Mouse (Mus musculus) hindbrain, embryonic 16.5 days (tissue): Measurements from ENCODE around the gene Dlx3. TPM values are rescaled to one million over a fixed set of nuclear protein-coding genes. Genes with fewer than 3 reads are reported as not detected.
A peak's percentile ranks its signal among the peaks of the same experiment; 100 is the strongest.

Experiments used
- ATAC-seq: fragments of 200-750 bp; cut with Nextera tagmentation; 2 replicates; pipeline ENCODE4 v1.8.0; 2017; ENCODE audit warnings: moderate TSS enrichment, moderate library complexity
- H3K27ac ChIP-seq: fragments of 300-500 bp; sonication (generic); 2 replicates; pipeline ENCODE4 v1.5.1; 2014; ENCODE audit warnings: low read depth, mild to moderate bottlenecking, control low read depth, low read length, moderate library complexity
- H3K27me3 ChIP-seq: fragments of 300-500 bp; sonication (generic); replicated peaks from 2 replicates; pipeline ENCODE4 v1.6.1; 2014; ENCODE audit warnings: low read length; ENCODE audit not compliant: control insufficient read depth, insufficient read depth
- H3K36me3 ChIP-seq: fragments of 300-500 bp; sonication (generic); 2 replicates; pipeline ENCODE4 v1.6.1; 2014; ENCODE audit warnings: mild to moderate bottlenecking, low read length, moderate library complexity, mixed read lengths; ENCODE audit not compliant: control insufficient read depth, insufficient read depth
- H3K4me1 ChIP-seq: fragments of 300-500 bp; sonication (generic); 2 replicates; pipeline ENCODE4 v1.6.1; 2014; ENCODE audit warnings: low read depth, low read length; ENCODE audit not compliant: control insufficient read depth, insufficient read depth
- H3K4me2 ChIP-seq: fragments of 300-500 bp; sonication (generic); 2 replicates; pipeline ENCODE4 v1.6.1; 2014; ENCODE audit warnings: mild to moderate bottlenecking, low read length, control low read depth, moderate library complexity
- H3K4me3 ChIP-seq: fragments of 300-500 bp; sonication (generic); 2 replicates; pipeline ENCODE4 v1.5.1; 2014; ENCODE audit warnings: mild to moderate bottlenecking, low read length, control low read depth, moderate library complexity
- H3K9ac ChIP-seq: fragments of 300-500 bp; sonication (generic); 2 replicates; pipeline ENCODE4 v1.6.1; 2014; ENCODE audit warnings: low read depth, mild to moderate bottlenecking, control low read depth, low read length, moderate library complexity
- H3K9me3 ChIP-seq: fragments of 300-500 bp; sonication (generic); 2 replicates; pipeline ENCODE4 v1.6.1; 2014; ENCODE audit warnings: mild to moderate bottlenecking, low read length, moderate library complexity; ENCODE audit not compliant: control insufficient read depth
- WGBS: fragments of 180-500 bp; shearing (Covaris S2); extraction: QIAGEN DNeasy Blood & Tissue Kit; methylation state at CpG from one replicate; pipeline ENCODE4 v1.1.7; 2014; 5-methylcytosine and 5-hydroxymethylcytosine counted together
- polyA plus RNA-seq: library from polyadenylated mRNA; unstranded; fragments of >200 nt; fragmentation: Nextera tagmentation; extraction: Ambion mirVana; gene quantifications from 2 replicates; pipeline ENCODE4 v1.2.1, GENCODE M21; 2015

Dlx3 gene
- polyA plus RNA-seq, 1 experiment from 2014 or later, result 0.19 TPM

DNA sequence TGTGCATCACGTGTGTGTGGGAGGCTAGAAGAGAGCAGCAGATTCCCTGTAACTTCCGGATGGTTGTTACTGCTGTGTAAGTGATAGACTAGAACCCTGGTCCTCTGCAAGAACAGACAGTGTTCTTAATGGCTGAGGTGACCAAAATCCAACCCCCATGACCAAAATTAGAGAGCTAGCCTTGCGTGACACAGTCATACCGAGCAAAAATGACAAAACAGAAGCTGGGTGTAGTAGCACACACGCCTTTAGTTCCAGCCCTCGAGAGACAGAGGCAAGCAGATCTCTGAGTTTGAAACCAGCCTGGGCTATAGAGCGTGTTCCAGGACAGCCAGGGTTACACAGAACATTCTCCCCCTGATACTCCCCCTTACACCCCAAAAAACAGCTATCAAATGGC lies 9.8 kb upstream of the Dlx3 start:
- no peak overlapping the region for H3K9ac ChIP-seq
- H3K4me3 ChIP-seq, result no peak overlapping the region
- peaks cover 10% of the 10 kb centered on the region for H3K4me1 ChIP-seq
- H3K9me3 ChIP-seq, result no peaks in the 10 kb centered on the region
- H3K4me2 ChIP-seq, result no peak overlapping the region
- no peaks in the 10 kb centered on the region for H3K36me3 ChIP-seq
- no peak overlapping the region for H3K27ac ChIP-seq
- 85% methylated on average over 7 of the region's 7 CpGs for WGBS
- no peaks in the 10 kb centered on the region for H3K27me3 ChIP-seq
- no peak for ATAC-seq

DNA sequence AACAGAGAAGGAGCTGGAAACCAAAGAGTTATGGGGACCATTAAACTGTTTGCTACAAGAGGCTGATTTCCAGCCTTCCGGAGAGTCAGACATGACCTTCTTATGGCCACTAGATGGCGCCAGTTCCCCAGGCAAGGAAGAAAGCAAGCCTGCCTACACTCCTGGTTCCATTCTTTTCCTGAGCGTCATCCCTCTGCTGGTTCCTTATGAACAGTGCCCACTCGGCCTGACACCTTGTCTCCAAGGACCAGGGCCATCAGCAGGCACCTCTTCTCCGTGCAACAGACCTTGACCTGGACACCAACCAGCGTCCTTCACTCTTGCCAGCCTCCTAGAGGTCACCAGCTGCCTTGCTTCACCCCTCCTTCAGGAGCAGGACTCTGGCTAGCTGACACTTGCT lies 2.9 kb upstream of the Dlx3 start:
- no peak overlapping the region for H3K27ac ChIP-seq
- 2% methylated on average over 6 of the region's 6 CpGs for WGBS
- H3K9me3 ChIP-seq, result no peaks in the 10 kb centered on the region
- H3K36me3 ChIP-seq, result no peaks in the 10 kb centered on the region
- peak; percentile 84; the same call in 1 of the 2 replicates for ATAC-seq
- no peak overlapping the region for H3K4me3 ChIP-seq
- H3K4me1 ChIP-seq, result peaks cover 16% of the 10 kb centered on the region
- H3K9ac ChIP-seq, result no peak overlapping the region
- no peak overlapping the region for H3K4me2 ChIP-seq
- H3K27me3 ChIP-seq, result peaks cover 31% of the 10 kb centered on the region

DNA sequence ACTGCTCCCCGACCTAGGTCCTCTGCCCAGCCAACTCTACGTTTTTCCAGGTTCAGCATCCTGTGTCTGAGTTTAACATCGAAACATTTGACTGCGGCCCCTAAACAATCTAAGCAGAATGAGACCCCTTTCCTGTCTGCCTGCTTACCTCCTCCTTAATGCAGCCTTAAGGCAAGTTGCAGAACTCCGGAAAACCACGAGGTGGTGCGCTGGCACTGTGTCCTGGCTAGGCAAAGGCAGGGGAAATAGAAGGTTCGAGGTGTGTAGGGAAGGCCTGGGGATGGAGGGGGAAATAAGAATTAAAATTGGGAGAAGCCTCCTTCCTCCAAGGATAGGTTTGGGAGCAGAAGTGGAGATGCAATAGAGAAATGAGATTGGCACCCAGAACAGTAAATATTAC lies 1.4 kb upstream of the Dlx3 start:
- Histone ChIP-seq H3K9ac (no peak overlapping the region), H3K36me3 (no peaks in the 10 kb centered on the region), H3K4me2 (no peak overlapping the region), H3K27me3 (peaks cover 45% of the 10 kb centered on the region), H3K9me3 (no peaks in the 10 kb centered on the region), H3K4me1 (peaks cover 16% of the 10 kb centered on the region), H3K4me3 (no peak overlapping the region), H3K27ac (no peak overlapping the region)
- WGBS, result 4% methylated on average over 8 of the region's 8 CpGs
- peak; percentile 73; the same call in 1 of the 2 replicates for ATAC-seq

DNA sequence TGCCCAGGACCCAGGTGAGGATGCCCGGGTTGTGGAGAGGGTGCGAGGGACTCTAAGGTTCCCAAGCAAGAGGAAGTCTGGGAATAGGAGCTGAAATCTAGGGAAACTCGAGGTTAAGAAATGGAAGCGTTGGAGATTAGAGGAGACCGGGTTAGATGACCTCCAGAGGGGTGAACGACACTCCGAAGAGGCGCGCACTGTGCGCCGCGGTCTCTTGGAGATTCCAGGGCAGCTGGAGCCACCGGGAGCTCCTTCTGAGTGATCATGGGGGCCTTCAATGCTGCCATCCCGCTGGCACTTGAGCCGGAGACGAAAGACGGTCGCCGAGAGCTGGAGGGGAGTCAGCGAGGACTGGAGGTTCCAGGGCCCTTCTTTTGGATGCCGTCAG lies 708 bp downstream of the Dlx3 start:
- under 1% methylated on average over 21 of the region's 21 CpGs for WGBS
- Histone ChIP-seq H3K36me3 (no peaks in the 10 kb centered on the region), H3K27me3 (peaks cover 59% of the 10 kb centered on the region), H3K9me3 (no peaks in the 10 kb centered on the region), H3K27ac (no peak overlapping the region), H3K9ac (no peak overlapping the region), H3K4me1 (peaks cover 16% of the 10 kb centered on the region), H3K4me3 (peak overlapping the region; percentile 45), H3K4me2 (peak overlapping the region; percentile 86)
- ATAC-seq, result no peak

DNA sequence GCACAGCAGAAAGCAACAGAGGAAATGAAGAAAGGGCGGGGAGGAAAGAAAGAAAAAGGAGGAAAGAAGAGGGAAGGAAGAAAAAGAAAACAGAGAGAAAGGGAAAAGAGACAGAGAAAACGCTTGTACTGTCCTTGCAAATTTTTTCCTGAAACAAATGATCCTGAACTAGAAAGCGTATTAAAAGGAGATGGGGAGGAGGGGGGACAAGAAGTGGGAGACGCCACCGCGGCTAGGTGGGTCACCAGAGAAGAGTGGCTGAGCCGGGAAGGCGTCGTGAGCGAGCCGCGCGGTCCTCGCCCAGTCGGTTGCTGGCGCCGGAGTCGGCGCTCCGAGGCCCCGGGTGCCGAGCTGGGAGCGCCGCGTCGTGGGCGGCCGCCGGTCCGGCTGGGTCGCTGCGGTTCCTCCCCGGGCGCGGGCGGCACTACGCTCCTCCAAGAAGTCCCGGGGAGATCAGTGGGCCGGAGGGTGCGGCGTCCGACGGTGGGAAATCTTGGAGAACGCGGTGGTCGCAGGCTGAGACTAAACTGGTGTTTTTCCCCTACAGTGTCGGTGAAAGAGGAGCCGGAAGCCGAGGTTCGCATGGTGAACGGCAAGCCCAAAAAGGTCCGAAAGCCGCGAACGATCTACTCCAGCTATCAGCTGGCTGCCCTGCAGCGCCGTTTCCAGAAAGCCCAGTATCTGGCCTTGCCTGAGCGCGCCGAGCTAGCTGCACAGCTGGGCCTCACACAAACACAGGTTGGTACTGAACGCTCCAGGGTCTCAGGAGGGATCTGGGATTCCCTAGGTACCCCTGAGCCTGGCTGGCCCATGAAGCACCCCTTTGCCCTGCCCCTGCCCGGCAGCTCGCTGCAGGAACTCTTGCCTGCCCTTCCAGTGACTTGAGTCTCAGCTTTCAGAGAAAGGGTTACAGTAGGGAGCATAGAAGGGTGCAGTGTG lies 1.5 kb downstream of the Dlx3 start:
- Histone ChIP-seq H3K27me3 (peaks cover 59% of the 10 kb centered on the region), H3K36me3 (no peaks in the 10 kb centered on the region), H3K4me1 (peaks cover 19% of the 10 kb centered on the region), H3K4me2 (peak overlapping the region; percentile 86), H3K27ac (no peak overlapping the region), H3K9ac (no peak overlapping the region), H3K4me3 (peak overlapping the region; percentile 31), H3K9me3 (no peaks in the 10 kb centered on the region)
- no peak for ATAC-seq
- WGBS, result under 1% methylated on average over 62 of the region's 63 CpGs

DNA sequence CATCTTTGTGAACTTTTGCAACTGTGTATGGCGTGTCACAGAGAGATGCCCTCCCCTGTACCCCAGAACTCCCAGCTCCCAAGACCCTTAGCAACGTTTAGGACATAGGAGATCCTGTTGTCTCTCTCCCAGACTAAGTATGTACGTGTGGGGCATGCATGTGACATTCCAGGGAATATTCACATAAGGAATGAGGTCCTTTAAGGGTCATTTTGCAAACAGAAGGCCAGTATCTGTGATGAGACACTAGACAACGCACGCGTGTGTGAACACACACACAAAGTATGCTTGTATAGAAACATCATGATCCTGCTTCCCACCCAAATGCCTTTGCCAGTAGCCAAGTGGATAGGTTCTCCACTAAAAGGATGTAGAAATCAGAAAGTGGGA lies 2.2 kb downstream of the Dlx3 start:
- Histone ChIP-seq H3K4me1 (peaks cover 24% of the 10 kb centered on the region), H3K4me2 (no peak overlapping the region), H3K27ac (no peak overlapping the region), H3K4me3 (no peak overlapping the region), H3K36me3 (no peaks in the 10 kb centered on the region), H3K9me3 (no peaks in the 10 kb centered on the region), H3K9ac (no peak overlapping the region), H3K27me3 (peaks cover 59% of the 10 kb centered on the region)
- ATAC-seq, result no peak
- WGBS, result 25% methylated on average over 6 of the region's 6 CpGs

DNA sequence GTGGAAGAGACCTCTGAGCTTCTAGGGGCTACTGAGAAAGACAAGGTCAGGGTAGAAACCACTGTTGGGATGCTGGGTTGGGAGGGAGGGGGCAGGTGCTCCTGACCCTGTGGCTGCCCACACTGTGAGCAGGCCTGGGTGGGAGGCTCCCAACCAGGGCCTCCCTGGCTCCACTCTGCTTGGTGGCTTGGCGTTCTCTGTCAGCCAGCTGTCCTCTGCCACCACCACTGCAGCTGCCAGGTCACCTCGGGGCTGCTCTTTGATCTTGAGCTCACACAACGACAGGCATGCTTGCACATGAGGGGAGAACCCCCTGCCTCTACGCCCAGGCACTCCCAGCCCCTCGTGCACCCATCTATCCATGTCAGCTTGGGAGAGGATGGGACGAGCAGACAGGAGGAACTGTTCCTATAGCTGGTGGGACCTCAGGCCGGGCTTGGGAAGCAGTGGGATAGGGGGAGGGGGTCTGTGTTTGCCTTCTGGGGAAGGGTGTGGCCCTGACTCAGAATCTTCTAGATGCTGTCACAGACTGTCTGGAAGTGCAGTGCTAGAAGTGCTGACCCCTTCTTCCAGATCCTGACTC lies 5.5 kb downstream of the Dlx3 start:
- peaks cover 37% of the 10 kb centered on the region for H3K27me3 ChIP-seq
- 19% methylated on average over 7 of the region's 7 CpGs for WGBS

DNA sequence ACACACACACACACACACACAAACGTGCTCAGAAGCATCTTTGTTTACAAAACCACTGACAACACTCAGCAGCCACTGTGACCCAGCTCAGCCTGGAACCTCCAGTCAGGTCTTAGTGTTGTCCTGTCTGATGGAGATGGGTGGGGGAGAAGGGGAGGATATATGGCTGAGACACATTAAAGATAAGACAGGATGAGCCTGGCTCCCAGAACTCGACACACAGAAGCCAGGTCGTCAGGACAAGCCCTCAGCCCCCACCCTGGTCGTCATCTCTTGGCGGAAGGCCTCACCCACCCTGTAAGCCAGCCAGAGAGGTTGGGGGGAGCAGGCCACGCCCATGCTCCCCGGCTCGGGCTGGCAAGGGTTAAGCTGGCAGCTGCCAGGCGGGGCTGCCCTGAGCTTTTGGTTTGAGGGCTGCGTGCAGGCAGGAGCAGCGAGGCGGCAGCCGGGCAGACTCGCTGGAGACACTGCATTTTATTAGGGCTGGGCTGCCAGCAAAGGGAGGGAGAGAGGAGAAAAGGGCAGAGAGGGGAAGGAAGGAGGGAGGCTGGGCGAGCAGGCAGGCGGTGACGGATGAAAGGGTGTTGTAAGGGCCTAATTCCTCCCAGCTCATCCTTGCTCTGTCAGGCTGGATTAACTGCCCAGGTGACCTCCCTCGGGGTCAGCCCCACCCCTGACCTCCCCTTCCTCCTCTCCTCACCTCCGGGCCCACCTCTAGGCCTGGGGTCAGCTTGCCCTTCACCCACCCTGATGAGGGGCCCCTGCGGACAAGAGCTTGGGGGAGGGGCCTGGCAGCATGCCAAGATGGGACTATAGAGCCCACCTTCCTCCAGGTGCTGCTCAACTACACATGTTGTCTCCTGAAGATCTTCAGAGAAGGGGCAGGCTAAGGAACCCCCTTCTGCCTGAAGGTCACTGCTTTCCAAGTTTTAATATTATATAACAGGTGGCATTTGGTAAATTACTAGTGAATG lies 6.6 kb downstream of the Dlx3 start:
- no peak overlapping the region for H3K27ac ChIP-seq
- ATAC-seq, result peak; percentile 73
- no peaks in the 10 kb centered on the region for H3K36me3 ChIP-seq
- H3K9me3 ChIP-seq, result no peaks in the 10 kb centered on the region
- peak overlapping the region; percentile 37 for H3K4me2 ChIP-seq
- 3% methylated on average over 20 of the region's 20 CpGs for WGBS
- H3K27me3 ChIP-seq, result peaks cover 32% of the 10 kb centered on the region
- no peak overlapping the region; the same call in 1 of the 2 replicates for H3K4me3 ChIP-seq
- H3K9ac ChIP-seq, result peak overlapping the region; percentile 47
- H3K4me1 ChIP-seq, result peaks cover 7% of the 10 kb centered on the region

More for the DNA sequence above, 5.5 kb downstream of the Dlx3 start:
- H3K4me1 ChIP-seq, result peaks cover 14% of the 10 kb centered on the region
- no peak overlapping the region for H3K27ac ChIP-seq
- no peak for ATAC-seq
- H3K9me3 ChIP-seq, result no peaks in the 10 kb centered on the region
- H3K36me3 ChIP-seq, result no peaks in the 10 kb centered on the region
- no peak overlapping the region for H3K4me2 ChIP-seq
- no peak overlapping the region for H3K9ac ChIP-seq
- no peak overlapping the region for H3K4me3 ChIP-seq
